Mouse (Mus musculus) brain, embryonic 18.5 days (tissue): ENCODE measurements at regions not wholly inside any gene's neighbourhood (a gene's known extent, or its start where the extent isn't known, plus 50 kb on each side); places are given as distances from the start of the nearest gene placed in this dataset.

Experiments
- DNase-seq: peaks from one replicate; pipeline ENCODE4 v3.0.0-alpha.2; 2012; ENCODE audit warnings: low read depth, low spot score

- no peak for DNase-seq
Observed at GRCm38 (mm10) chr15:87476247-87476646, 67.9 kb upstream of the Fam19a5 start.

GRCm38 (mm10) chr15:87476862-87477490, 67.1 kb upstream of the Fam19a5 start:
- DNase-seq, result no peak

- DNase-seq, result no peak
Observed at GRCm38 (mm10) chr15:87480758-87481157, 63.3 kb upstream of the Fam19a5 start.
